Mouse (Mus musculus) stomach, postnatal 0 days (tissue): Measurements from ENCODE around the gene Epb41l1.

Experiments used
- CTCF ChIP-seq: IDR thresholded peaks from 2 replicates; pipeline ENCODE4 v1.5.1; 2016; ENCODE audit warnings: antibody characterized with exemption, low read depth, mild to moderate bottlenecking, moderate library complexity
- EP300 ChIP-seq: optimal IDR thresholded peaks from 2 replicates; pipeline ENCODE3; 2016; ENCODE audit warnings: antibody characterized with exemption

GRCm38 (mm10) chr2:156582887-156583286 lies 162.2 kb downstream of the Epb41l1 start:
- TF ChIP-seq CTCF (no peak), EP300 (no peak)
